Mouse (Mus musculus) lung, adult 2 months (tissue): Measurements from ENCODE around the gene Pdcd5. TPM values are rescaled to one million over a fixed set of nuclear protein-coding genes. Genes with fewer than 3 reads are reported as not detected.

Experiments
- DNase-seq: peaks from one replicate; pipeline ENCODE4 v3.0.0; 2022
- H3K4me1 ChIP-seq: fragments of 200-500 bp; 2 replicates; pipeline ENCODE4 v1.6.1; 2011; ENCODE audit warnings: low read length; ENCODE audit not compliant: control insufficient read depth, insufficient read depth
- H3K4me3 ChIP-seq: fragments of 200-500 bp; replicated peaks from 2 replicates; pipeline ENCODE3; 2011; ENCODE audit warnings: low read depth, mild to moderate bottlenecking, control low read depth, low read length; ENCODE audit errors: extremely low read depth
- CTCF ChIP-seq: fragments of 200-500 bp; IDR thresholded peaks from 2 replicates; pipeline ENCODE4 v1.5.1; 2011; ENCODE audit warnings: mild to moderate bottlenecking, low read length, control low read depth; ENCODE audit not compliant: insufficient read depth
- POLR2A ChIP-seq: fragments of 200-500 bp; IDR thresholded peaks from 2 replicates; pipeline ENCODE4 v1.6.1; 2011; ENCODE audit warnings: low read depth, mild to moderate bottlenecking, control low read depth, low read length, borderline replicate concordance; ENCODE audit errors: extremely low read depth
- WGBS: fragments of 180-500 bp; shearing (Covaris S2); methylation state at CpG from one replicate; pipeline ENCODE4 v1.1.7; 2018; 5-methylcytosine and 5-hydroxymethylcytosine counted together
- polyA plus RNA-seq: library from polyadenylated mRNA; depleted of rRNA; stranded (reverse); fragments of >200 nt; gene quantifications from 2 replicates; pipeline ENCODE4 v1.2.3, GENCODE M21; 2012

The Pdcd5 gene
- polyA plus RNA-seq, 1 experiment: 33.1 TPM

GRCm38 (mm10) chr7:35681559-35681958 is 34.2 kb upstream of the Pdcd5 start:
- DNase-seq: no peak
- Histone ChIP-seq H3K4me1 (no peaks in the 10 kb centered on the region; the same call in 1 of the 2 replicates), H3K4me3 (no peak overlapping the region)
- no peak for TF ChIP-seq POLR2A
- 0 out of 2 replicates have a peak, but pooled peaks have one; percentile 6 for TF ChIP-seq CTCF
- 82% methylated on average over 3 of the region's 3 CpGs for WGBS

GRCm38 (mm10) chr7:35678976-35679375 is 31.7 kb upstream of the Pdcd5 start:
- no peak for DNase-seq
- WGBS: 74% methylated on average over 4 of the region's 4 CpGs
- TF ChIP-seq POLR2A: no peak
- TF ChIP-seq CTCF: no peak
- H3K4me3 ChIP-seq: no peak overlapping the region
- H3K4me1 ChIP-seq: no peaks in the 10 kb centered on the region

GRCm38 (mm10) chr7:35668066-35669041 is 21.0 kb upstream of the Pdcd5 start:
- Histone ChIP-seq H3K4me3 (no peak overlapping the region), H3K4me1 (no peaks in the 10 kb centered on the region)
- no peak for DNase-seq
- TF ChIP-seq POLR2A: no peak
- TF ChIP-seq CTCF: no peak
- 61% methylated on average over 18 of the region's 18 CpGs for WGBS

- WGBS: 69% methylated on average over 16 of the region's 16 CpGs
- Histone ChIP-seq H3K4me1 (no peaks in the 10 kb centered on the region), H3K4me3 (no peak overlapping the region)
- no peak for DNase-seq
- no peak for TF ChIP-seq POLR2A
- TF ChIP-seq CTCF: no peak
Observed at GRCm38 (mm10) chr7:35663790-35664376, 16.6 kb upstream of the Pdcd5 start.

- WGBS: 60% methylated on average over 3 of the region's 3 CpGs
- Histone ChIP-seq H3K4me3 (no peak overlapping the region), H3K4me1 (no peaks in the 10 kb centered on the region)
- no peak for TF ChIP-seq POLR2A
- peak; percentile 71 for TF ChIP-seq CTCF
- DNase-seq: peak; percentile 43
Observed at GRCm38 (mm10) chr7:35659173-35659572, 11.9 kb upstream of the Pdcd5 start.

- 56% methylated on average over 6 of the region's 6 CpGs for WGBS
- Histone ChIP-seq H3K4me3 (no peak overlapping the region), H3K4me1 (no peaks in the 10 kb centered on the region)
- no peak for DNase-seq
- no peak for TF ChIP-seq CTCF
- no peak for TF ChIP-seq POLR2A
Observed at GRCm38 (mm10) chr7:35657829-35658228, 10.5 kb upstream of the Pdcd5 start.

- H3K4me3 ChIP-seq: no peak overlapping the region
- 78% methylated on average over 10 of the region's 10 CpGs for WGBS
- H3K4me1 ChIP-seq: no peaks in the 10 kb centered on the region
- TF ChIP-seq POLR2A: no peak
- TF ChIP-seq CTCF: no peak
- DNase-seq: no peak
Observed at GRCm38 (mm10) chr7:35651583-35652270, 4.4 kb upstream of the Pdcd5 start.

GRCm38 (mm10) chr7:35650716-35651410 is 3.5 kb upstream of the Pdcd5 start:
- TF ChIP-seq CTCF: no peak
- TF ChIP-seq POLR2A: no peak
- H3K4me3 ChIP-seq: no peak overlapping the region
- H3K4me1 ChIP-seq: no peaks in the 10 kb centered on the region
- no peak for DNase-seq
- 64% methylated on average over 11 of the region's 11 CpGs for WGBS

- TF ChIP-seq POLR2A (no peak), CTCF (no peak)
- 34% methylated on average over 3 of the region's 3 CpGs for WGBS
- no peaks in the 10 kb centered on the region for H3K4me1 ChIP-seq
- peak; percentile 26 for DNase-seq
- no peak overlapping the region for H3K4me3 ChIP-seq
Observed at GRCm38 (mm10) chr7:35649071-35649470, 1.8 kb upstream of the Pdcd5 start.
